Mouse (Mus musculus): ENCODE data around the gene Slc4a4.
"Not testable (repeated sequence)": the region's sequence is repeated elsewhere in the genome, so short reads cannot be mapped to it uniquely, and the experiment has no call there.

Slc4a4 gene

GRCm38 (mm10) chr5:89090131-89090530 is 203.5 kb downstream of the Slc4a4 start:
- DNase-seq = no peak

GRCm38 (mm10) chr5:89096371-89096770 is 209.8 kb downstream of the Slc4a4 start:
- no peak for DNase-seq

GRCm38 (mm10) chr5:89097291-89097690 is 210.7 kb downstream of the Slc4a4 start:
- no peak for DNase-seq

GRCm38 (mm10) chr5:89098121-89098520 is 211.5 kb downstream of the Slc4a4 start:
- DNase-seq = no peak

- no peak for DNase-seq
These were observed 213.3 kb downstream of the Slc4a4 start for GRCm38 (mm10) chr5:89099886-89100285.

GRCm38 (mm10) chr5:89102560-89102959 is 215.9 kb downstream of the Slc4a4 start:
- DNase-seq = no peak

- DNase-seq = no peak
These were observed 218.7 kb downstream of the Slc4a4 start for GRCm38 (mm10) chr5:89105346-89105745.

GRCm38 (mm10) chr5:89106217-89106616 is 219.6 kb downstream of the Slc4a4 start:
- no peak for DNase-seq

- no peak for DNase-seq
These were observed 222.2 kb downstream of the Slc4a4 start for GRCm38 (mm10) chr5:89108809-89109208.

GRCm38 (mm10) chr5:89109832-89110231 is 223.2 kb downstream of the Slc4a4 start:
- no peak for DNase-seq

GRCm38 (mm10) chr5:89111987-89112386 is 225.4 kb downstream of the Slc4a4 start:
- not testable (repeated sequence) for DNase-seq

GRCm38 (mm10) chr5:89120881-89121280 is 234.3 kb downstream of the Slc4a4 start:
- no peak for DNase-seq

GRCm38 (mm10) chr5:89123270-89123903 is 236.8 kb downstream of the Slc4a4 start:
- no peak for DNase-seq

- no peak for DNase-seq
These were observed 241.6 kb downstream of the Slc4a4 start for GRCm38 (mm10) chr5:89128210-89128609.

- DNase-seq = no peak
These were observed 249.2 kb downstream of the Slc4a4 start for GRCm38 (mm10) chr5:89135776-89136175.

GRCm38 (mm10) chr5:89140070-89140469 is 253.5 kb downstream of the Slc4a4 start:
- DNase-seq = no peak

- DNase-seq = no peak
These were observed 255.1 kb downstream of the Slc4a4 start for GRCm38 (mm10) chr5:89141761-89142160.

- no peak for DNase-seq
These were observed 259.7 kb downstream of the Slc4a4 start for GRCm38 (mm10) chr5:89146276-89146675.

- DNase-seq = no peak
These were observed 260.7 kb downstream of the Slc4a4 start for GRCm38 (mm10) chr5:89147282-89147790.

- DNase-seq = no peak
These were observed 262.9 kb downstream of the Slc4a4 start for GRCm38 (mm10) chr5:89149436-89150040.

- no peak for DNase-seq
These were observed 264.5 kb downstream of the Slc4a4 start for GRCm38 (mm10) chr5:89151076-89151475.

- DNase-seq = no peak
These were observed 284.6 kb downstream of the Slc4a4 start for GRCm38 (mm10) chr5:89171025-89171718.

- DNase-seq = no peak
These were observed 303.4 kb downstream of the Slc4a4 start for GRCm38 (mm10) chr5:89190063-89190462.

- no peak for DNase-seq
These were observed 308.0 kb downstream of the Slc4a4 start for GRCm38 (mm10) chr5:89194654-89195053.

Measured in liver (tissue).